Mouse (Mus musculus): Measurements from ENCODE around the gene Arf1.
A peak's percentile ranks its signal among the peaks of the same experiment; 100 is the strongest.

Arf1 gene

GRCm38 (mm10) chr11:59228122-59228953, at the start of gene Arf1:
Gene Arf1 (minus strand): TSS chr11:59228270.
- DNase-seq (ENCODE audit: low spot score in 2 of 2), result peak; percentile 95

DNA sequence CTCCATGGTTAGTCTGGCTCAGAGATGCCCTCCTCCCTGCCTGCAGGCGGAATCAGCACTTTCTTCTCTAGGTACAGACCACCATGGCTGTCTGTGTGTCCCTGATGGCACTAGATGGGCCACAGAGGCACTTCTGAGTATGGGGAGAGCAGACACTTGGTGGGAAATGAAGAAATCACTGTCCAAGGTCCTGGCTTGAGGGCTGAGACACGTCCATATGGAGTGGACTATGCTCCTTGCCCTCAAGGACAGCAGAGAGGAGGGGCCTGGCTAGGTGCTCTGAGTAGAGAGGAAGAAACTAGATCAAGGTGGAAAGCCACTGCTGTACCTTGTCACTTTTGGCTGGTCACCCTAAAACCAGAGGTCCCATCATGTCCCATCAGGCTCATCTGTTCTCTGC, 48.8 kb upstream of the Arf1 start:
- DNase-seq (ENCODE audit: low spot score in 2 of 2), result no peak

DNA sequence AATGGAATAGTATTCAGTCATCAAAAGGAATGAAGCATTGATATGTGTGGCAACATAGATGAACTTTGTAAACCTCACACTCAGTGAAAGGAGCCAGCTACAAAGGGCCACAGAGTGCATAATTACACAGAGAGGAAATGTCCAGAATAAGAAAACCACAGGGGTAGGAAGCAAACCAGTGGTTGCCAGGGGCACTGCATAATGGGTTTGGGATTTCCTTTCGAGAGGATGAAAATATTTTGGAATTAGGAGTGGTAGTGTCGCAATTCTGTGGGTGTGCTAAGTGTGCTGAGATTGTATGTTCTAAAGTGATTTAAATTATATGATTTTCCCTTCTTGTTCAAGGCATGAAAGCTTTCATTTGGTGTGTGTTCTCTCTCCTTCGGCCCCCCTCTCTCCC, 46.1 kb upstream of the Arf1 start:
- DNase-seq (ENCODE audit: low spot score in 2 of 2), result no peak

DNA sequence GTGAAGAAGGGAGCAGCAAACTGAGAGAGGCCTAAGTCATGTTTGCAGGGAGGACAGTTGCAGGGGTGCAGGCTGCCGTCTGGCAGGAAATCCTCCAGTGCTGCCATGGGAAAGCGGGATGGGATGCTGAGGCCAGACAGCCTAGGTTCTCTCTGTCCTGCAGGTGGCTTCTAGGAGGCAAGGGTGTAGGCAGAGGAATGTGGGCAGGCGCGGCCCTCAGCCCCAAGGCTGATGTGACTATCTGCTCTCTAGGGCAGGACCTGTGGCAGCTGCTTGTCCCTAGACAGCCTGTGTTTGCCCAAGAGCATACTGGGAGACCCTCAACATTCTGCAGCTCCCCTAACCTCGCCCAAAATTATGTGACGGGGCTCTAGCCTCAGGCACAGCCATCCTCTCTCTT, 38.7 kb upstream of the Arf1 start:
- no peak for DNase-seq (ENCODE audit: low spot score in 2 of 2)

DNA sequence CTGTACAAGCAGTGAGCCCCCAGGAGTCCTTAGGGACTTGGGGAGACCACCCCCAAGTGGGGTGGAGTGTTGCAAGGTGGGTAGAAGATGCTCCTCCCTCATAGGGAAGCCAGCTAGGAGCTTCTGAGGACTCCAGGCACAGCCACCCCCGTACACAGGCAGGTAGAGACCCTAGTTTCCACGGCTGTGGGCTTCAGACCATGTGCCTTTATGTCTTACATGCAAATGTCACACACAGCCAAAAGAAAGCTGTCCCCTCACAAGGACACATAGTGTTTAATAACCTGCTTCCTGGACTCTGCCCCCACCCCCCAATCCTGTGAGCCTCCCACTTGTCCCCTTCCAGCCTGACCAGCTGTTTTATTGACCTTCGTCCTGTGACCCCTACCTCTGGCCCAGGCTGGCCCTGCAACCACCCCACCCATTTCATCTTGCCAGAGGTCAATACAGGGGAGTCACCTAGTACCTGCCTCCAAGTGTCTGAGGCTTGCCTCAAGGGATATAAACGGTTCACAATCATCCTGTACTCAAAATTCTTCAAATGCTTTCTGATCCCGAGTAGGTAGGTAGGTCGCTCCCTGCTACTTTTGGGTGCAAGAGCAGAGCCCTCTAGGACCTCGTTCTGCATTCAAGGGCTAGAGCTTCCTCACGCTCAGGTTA, 37.2 kb upstream of the Arf1 start:
- no peak for DNase-seq (ENCODE audit: low spot score in 2 of 2)

DNA sequence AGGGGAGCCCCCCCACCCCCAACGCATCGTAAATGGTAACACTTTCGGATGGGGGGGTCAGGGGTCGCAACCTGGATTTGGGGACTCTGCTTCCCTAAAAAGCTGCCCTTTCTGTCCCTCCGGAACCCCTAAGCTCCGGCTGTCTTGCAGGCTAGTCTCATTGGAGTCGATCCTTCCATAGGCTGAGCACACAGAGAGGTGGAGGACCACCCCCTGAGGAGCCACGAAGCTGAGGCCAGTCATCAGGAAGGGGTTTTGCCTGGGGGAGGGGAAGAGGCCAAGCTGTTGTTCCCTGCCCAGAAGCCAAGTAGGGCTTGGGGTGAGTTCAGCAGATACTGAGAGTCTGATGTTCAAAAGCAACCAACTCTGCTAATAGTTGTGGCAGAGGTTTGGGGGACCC, 36.5 kb upstream of the Arf1 start:
- DNase-seq (ENCODE audit: low spot score in 2 of 2), result no peak

GRCm38 (mm10) chr11:59263870-59264563, 35.9 kb upstream of the Arf1 start:
- DNase-seq (ENCODE audit: low spot score in 2 of 2), result no peak

- DNase-seq (ENCODE audit: low spot score in 2 of 2), result no peak
These were observed 34.2 kb upstream of the Arf1 start for GRCm38 (mm10) chr11:59262308-59262707.

- DNase-seq (ENCODE audit: low spot score in 2 of 2), result no peak
These were observed 32.8 kb upstream of the Arf1 start for GRCm38 (mm10) chr11:59260706-59261493.

- no peak for DNase-seq (ENCODE audit: low spot score in 2 of 2)
These were observed 31.6 kb upstream of the Arf1 start for GRCm38 (mm10) chr11:59259647-59260046.

GRCm38 (mm10) chr11:59248101-59248500, 20.0 kb upstream of the Arf1 start:
- DNase-seq (ENCODE audit: low spot score in 2 of 2), result no peak

DNA sequence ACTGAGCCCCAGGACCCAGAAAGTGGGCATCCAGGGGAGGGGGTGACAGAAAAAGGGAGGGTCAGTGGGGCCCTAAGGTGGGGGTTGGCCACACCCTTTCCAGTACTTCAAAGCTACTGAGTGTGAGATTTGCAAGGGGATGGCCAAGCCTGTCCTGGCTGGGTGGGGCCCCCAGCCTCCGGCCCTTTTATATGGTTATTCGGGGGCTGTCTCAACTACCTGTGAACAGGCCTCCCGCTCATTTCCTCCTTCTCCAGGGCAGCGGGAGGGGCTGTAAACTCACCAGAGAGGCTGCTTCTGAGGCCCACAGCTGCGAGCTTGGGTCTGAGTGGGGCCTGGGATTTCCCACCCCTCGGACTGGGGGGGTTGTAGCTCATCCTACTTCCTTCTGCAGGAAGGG, 15.8 kb upstream of the Arf1 start:
- no peak for DNase-seq (ENCODE audit: low spot score in 2 of 2)

- DNase-seq (ENCODE audit: low spot score in 2 of 2), result no peak
These were observed 13.8 kb upstream of the Arf1 start for GRCm38 (mm10) chr11:59241841-59242240.

DNA sequence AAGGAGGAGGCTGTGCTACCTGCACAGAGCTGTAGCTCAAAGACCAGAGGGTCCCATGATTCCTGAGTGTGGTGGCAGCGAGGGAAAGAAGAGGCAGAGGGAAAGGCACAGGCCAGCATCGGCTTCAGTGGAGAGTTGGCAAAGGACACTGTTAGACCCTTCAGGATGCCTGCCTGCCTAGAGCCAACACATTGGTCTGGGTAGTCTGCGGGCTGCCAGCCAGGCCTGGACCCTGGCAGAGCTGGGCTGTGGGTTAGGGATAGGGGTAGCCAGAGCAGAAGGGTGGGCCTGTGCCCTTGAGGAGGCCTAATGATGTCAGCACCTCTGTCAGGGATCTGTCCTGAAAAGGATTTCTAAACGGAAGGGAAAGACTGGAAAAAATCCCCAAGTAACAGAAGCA, 11.7 kb upstream of the Arf1 start:
- no peak for DNase-seq (ENCODE audit: low spot score in 2 of 2)

GRCm38 (mm10) chr11:59239428-59239785, 11.3 kb upstream of the Arf1 start:
- DNase-seq (ENCODE audit: low spot score in 2 of 2), result no peak

DNA sequence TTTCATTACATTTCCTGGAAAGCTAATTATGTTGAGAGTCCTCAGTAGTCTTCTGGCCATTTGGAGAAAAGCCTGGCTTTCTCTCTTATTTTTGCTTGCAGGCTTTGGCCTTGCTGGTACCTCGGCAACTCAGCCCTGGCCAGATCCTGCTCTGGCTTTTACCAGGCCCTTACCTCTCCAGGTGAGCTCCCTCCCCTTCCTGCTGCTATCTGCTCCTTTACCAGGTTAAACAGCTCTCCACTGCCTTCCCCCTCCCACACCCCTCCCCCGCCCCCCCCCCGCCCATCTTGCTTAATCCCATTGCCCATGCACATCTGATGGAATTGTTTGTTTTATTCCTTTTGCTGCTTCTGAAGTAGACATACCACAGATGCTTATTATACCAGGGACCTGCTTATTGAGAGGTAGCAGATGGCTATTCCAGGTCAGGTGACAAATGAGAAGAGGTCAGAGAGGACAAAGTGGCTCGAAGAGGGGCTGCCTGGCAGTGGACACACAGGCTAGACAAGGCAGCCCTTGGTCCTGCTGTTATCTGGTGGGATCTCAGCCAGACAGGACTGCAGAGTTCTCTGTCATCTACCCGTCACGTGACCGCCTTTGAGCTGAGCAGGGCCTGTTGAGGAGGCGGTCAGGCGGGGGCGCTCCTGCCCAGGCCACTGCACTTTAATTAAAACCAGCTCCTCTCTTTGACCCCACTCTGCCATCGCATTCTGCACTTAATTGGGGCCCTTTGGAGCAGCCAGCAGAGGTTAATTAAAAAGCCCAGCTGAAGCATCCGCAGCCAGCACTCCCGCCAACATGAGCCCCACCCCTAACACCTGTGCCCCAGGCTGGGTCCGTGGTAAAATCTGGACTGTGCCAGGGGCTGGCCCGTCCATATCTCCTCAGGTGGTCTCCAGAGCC, 10.7 kb upstream of the Arf1 start:
- DNase-seq (ENCODE audit: low spot score in 2 of 2), result peak in 1 of 2 experiments; percentile 29

DNA sequence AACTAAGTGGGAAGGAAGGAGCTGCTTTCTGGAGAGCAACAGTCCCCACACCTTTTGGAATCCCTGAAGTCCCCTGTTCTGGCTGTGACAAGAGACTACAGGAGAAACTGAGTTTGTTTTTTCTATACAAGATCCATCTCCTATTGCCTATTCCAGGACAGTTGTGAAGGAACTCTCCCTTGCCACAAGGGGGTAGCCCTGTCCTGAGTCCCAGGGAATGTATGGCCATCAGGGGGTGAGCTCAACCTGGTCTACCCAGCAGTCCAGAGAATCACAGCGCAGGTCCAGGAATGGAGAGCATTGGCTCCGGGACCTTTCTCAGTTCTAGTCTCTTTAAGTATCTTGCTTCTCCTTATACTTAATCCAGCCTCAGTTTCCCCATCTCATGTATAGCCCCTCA, 4.7 kb upstream of the Arf1 start:
- no peak for DNase-seq (ENCODE audit: low spot score in 2 of 2)

DNA sequence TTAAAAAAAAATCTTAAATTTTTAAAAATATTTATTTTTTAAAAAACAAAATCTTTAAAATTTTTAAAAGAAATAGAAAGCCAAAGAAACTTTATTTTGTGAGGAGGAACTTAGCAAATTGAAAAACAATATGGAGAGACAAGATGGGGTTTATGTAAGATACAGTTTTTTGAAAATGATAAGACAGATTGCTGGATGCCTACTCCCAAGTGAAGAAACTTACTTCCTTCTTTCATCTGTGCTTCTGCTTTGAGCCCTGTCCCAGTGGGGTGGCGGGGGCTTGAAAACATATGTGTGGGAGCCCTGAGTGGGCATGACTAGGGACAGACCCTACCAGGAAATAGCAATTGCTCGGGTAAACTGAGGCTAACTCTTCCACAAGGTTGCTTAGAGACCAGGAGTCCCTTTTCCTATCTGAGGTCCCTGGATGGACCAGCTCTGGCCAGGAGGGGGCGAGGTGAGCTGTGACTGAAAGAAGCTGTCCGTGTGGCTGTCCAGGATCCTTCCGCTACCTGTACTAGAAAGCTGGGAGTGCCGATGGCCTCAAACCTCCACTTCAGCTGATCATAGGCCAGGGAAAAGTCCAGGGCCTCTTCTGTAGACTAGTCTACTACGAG, 2.2 kb upstream of the Arf1 start:
- peak in 1 of 2 experiments; percentile 38 for DNase-seq (ENCODE audit: low spot score in 2 of 2)

DNA sequence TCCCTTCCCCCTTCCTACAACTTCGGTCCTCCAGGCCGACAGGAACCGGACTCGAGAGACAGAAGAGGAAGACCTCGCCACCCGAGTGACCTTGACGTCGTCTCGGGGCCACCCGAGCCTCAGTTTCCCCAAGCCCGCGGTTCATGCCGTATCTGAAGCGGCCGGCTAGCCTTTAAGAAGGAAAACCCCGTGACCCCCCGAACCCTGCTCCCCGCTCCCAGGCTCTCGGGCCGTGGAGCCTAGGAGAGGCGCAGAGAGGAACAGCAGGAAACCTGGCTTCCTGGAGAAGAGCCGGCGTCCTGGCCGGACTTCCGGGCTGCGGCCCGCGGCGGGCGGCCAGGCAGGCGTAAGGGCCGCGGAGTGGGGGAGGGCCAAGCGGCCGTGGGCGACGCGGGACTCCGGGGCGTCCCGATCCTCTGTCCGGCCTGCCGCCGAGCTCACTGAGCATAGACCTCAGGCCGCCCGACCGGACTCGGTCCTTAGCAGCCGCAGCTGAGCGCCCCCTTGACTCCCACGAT, 407 bp downstream of the Arf1 start:
- DNase-seq (ENCODE audit: low spot score in 2 of 2), result no peak

All from right cerebral cortex, postnatal 36 days (tissue).